Mouse (Mus musculus) heart, embryonic 15.5 days (tissue): Measurements from ENCODE around the gene Gm49388. TPM values are rescaled to one million over a fixed set of nuclear protein-coding genes. Genes with fewer than 3 reads are reported as not detected.

Source experiments
- ATAC-seq: fragments of 200-750 bp; cut with Nextera tagmentation; replicated peaks from 2 replicates; pipeline ENCODE4 v1.8.0; 2017; ENCODE audit warnings: low read depth, moderate TSS enrichment; ENCODE audit not compliant: insufficient number of reproducible peaks, insufficient read depth, low FRiP score
- H3K27ac ChIP-seq: fragments of 300-500 bp; sonication (generic); 2 replicates; pipeline ENCODE4 v1.5.1; 2015; ENCODE audit warnings: mild to moderate bottlenecking, inconsistent platforms
- H3K27me3 ChIP-seq: fragments of 300-500 bp; sonication (generic); 2 replicates; pipeline ENCODE4 v1.6.1; 2015; ENCODE audit warnings: inconsistent platforms
- H3K36me3 ChIP-seq: fragments of 300-500 bp; sonication (generic); 2 replicates; pipeline ENCODE4 v1.6.1; 2015; ENCODE audit warnings: mild to moderate bottlenecking, inconsistent platforms
- H3K4me1 ChIP-seq: fragments of 300-500 bp; sonication (generic); replicated peaks from 2 replicates; pipeline ENCODE4 v1.6.1; 2015; ENCODE audit warnings: inconsistent platforms
- H3K4me2 ChIP-seq: fragments of 300-500 bp; sonication (generic); 2 replicates; pipeline ENCODE4 v1.6.1; 2015; ENCODE audit warnings: inconsistent platforms, mild to moderate bottlenecking, moderate library complexity
- H3K4me3 ChIP-seq: fragments of 300-500 bp; sonication (generic); 2 replicates; pipeline ENCODE4 v1.5.1; 2015; ENCODE audit warnings: mild to moderate bottlenecking, inconsistent platforms
- H3K9ac ChIP-seq: fragments of 300-500 bp; sonication (generic); 2 replicates; pipeline ENCODE4 v1.6.1; 2015; ENCODE audit warnings: mild to moderate bottlenecking, inconsistent platforms
- H3K9me3 ChIP-seq: fragments of 300-500 bp; sonication (generic); replicated peaks from 2 replicates; pipeline ENCODE4 v1.6.1; 2016; ENCODE audit warnings: inconsistent platforms
- WGBS: fragments of 180-500 bp; shearing (Covaris S2); methylation state at CpG from one replicate; pipeline ENCODE4 v1.1.7; 2015; ENCODE audit warnings: mixed read lengths; 5-methylcytosine and 5-hydroxymethylcytosine counted together
- polyA plus RNA-seq: library from polyadenylated mRNA; unstranded; fragments of >200 nt; fragmentation: Nextera tagmentation; extraction: Ambion mirVana; gene quantifications from 2 replicates; pipeline ENCODE4 v1.2.1, GENCODE M21; 2015

Gene Gm49388
- polyA plus RNA-seq, 1 experiment from 2014 or later: not detected

DNA sequence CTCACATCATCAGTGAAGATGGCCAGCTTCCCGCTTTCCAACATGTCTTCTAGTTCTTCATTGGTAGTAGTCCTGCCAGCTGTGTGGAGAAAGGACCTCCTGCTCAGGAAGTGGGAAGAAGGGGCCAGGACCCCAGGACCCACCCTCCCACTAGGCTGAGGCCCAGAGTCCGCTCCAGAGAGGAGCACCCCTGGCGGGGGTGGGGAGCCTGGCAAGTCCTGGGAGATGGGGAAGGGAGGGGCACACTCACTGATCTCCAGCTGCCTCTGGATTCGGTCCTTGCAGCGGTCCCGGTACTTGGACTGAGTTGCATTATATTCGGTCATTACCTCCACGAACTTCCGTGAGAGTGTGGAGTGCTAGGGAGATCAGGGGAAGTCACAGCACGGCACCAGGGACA, 25.2 kb downstream of the Gm49388 start:
- Histone ChIP-seq H3K36me3 (no peaks in the 10 kb centered on the region), H3K9ac (no peak overlapping the region), H3K4me1 (peaks cover 17% of the 10 kb centered on the region), H3K27me3 (no peaks in the 10 kb centered on the region), H3K4me3 (no peak overlapping the region), H3K4me2 (no peak overlapping the region), H3K9me3 (no peaks in the 10 kb centered on the region), H3K27ac (no peak overlapping the region)
- WGBS: 74% methylated on average over 10 of the region's 10 CpGs
- no peak for ATAC-seq

DNA sequence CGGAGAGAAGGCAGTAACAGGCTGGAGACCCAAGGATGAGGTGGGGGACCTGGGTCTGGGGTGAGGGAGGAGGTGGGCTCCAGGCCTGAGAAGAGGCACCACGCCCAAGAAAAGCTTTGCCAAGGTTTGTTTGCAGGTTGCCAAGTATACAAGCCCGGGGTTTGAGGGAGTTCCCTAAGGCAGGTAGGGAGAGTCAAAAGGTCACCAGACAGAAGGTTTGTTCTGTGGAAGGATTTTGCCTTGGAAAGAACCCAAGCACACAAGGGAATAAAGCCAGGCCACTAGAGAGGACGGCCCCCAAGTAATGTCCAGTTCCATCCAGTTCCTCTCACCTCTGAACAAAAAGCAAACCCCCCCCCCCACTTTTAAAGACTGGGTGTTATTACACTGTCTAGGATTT, 25.8 kb downstream of the Gm49388 start:
- Histone ChIP-seq H3K36me3 (no peaks in the 10 kb centered on the region), H3K4me3 (no peak overlapping the region), H3K27ac (no peak overlapping the region), H3K27me3 (no peaks in the 10 kb centered on the region), H3K4me2 (no peak overlapping the region), H3K9ac (no peak overlapping the region), H3K9me3 (no peaks in the 10 kb centered on the region), H3K4me1 (peaks cover 21% of the 10 kb centered on the region)
- ATAC-seq: no peak
- 76% methylated on average over 4 of the region's 4 CpGs for WGBS

DNA sequence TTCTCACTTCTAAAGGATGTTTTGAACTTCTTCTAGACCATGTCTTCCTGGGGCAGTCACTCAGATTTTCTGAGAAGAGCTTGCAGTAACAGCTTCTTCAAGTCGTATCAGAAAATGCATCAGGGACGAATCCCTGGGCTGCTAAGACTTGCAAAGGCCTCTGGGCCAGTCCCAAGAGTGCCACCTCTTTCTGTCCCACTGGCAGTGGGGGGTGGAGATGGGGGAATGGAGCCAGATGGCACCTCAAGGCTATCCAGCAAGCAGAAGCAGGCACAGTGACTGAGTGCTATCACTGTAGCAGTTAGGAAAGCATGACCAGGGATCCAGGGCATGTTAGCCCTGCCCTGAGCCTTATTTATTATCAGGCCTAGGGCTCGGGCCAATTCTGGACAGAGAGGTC, 26.9 kb downstream of the Gm49388 start:
- H3K27ac ChIP-seq: no peak overlapping the region
- H3K4me3 ChIP-seq: no peak overlapping the region
- peaks cover 21% of the 10 kb centered on the region for H3K4me1 ChIP-seq
- H3K9me3 ChIP-seq: no peaks in the 10 kb centered on the region
- H3K27me3 ChIP-seq: no peaks in the 10 kb centered on the region
- no peaks in the 10 kb centered on the region for H3K36me3 ChIP-seq
- no peak overlapping the region for H3K9ac ChIP-seq
- 63% methylated on average over 3 of the region's 3 CpGs for WGBS
- ATAC-seq: no peak
- no peak overlapping the region for H3K4me2 ChIP-seq

DNA sequence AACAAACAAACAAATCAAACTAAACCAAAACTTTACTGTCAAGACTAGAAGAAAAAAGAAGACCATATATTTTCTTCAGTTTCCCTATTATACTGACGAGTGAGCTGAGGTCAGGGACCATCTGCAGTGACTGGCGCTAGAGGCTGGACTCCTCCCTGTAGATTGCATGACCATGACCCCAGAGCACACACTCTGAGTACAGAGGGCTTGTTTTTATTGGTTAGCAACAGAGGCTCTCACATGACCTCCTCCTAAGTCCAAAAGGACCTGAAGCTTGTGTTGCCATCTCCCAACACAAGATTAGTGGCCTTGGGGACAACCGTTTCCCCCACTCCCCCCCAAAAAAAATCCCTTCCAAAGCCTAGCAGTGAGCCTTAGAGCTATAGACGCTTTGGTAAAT, 28.4 kb downstream of the Gm49388 start:
- H3K4me1 ChIP-seq: peaks cover 21% of the 10 kb centered on the region
- H3K9ac ChIP-seq: no peak overlapping the region; the same call in 1 of the 2 replicates
- no peak for ATAC-seq
- H3K9me3 ChIP-seq: no peaks in the 10 kb centered on the region
- H3K27ac ChIP-seq: peak overlapping the region; percentile 88
- H3K27me3 ChIP-seq: no peaks in the 10 kb centered on the region; the same call in 1 of the 2 replicates
- WGBS: 71% methylated on average over 4 of the region's 4 CpGs
- H3K4me3 ChIP-seq: 0 out of 2 replicates have a peak overlapping the region, but pooled peaks have one; percentile 3
- no peaks in the 10 kb centered on the region for H3K36me3 ChIP-seq
- H3K4me2 ChIP-seq: peak overlapping the region; percentile 45

DNA sequence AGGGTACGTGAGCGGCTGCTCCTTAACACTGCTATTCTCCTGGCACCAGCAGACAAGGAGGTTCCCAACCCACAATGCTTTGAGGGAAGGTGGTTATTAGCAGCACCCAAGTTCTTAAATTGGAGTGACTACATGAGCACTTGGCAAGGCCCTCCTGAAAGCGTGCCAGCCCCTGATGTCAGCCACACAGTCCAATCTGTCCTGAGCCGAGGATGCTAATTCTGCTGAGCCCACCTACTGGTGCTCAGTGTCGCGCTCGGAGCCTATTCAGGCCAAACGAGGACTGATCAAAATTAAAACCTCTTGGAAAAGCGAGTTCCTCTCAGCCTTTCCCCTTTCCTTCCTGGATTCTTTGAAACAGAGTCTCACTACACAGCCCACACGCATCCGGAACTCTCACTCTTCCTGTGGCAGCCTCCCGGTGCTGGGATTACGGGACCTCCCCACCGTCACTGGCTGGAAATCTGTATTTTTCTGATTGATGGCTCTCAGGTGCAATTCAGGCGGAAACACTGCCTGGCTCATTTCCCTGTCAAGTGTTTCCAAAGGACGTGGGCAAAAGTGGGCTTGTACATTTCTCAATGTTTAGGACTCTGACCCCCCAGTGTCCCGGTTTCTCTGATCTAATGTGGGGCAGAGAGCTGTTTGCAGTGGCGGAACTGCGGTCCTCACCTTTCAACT, 29.0 kb downstream of the Gm49388 start:
- peak overlapping the region; percentile 45 for H3K4me2 ChIP-seq
- peak; percentile 79 for ATAC-seq
- H3K9ac ChIP-seq: peak overlapping the region; percentile 8; the same call in 1 of the 2 replicates
- H3K9me3 ChIP-seq: no peaks in the 10 kb centered on the region
- H3K27me3 ChIP-seq: no peaks in the 10 kb centered on the region; the same call in 1 of the 2 replicates
- H3K4me1 ChIP-seq: peaks cover 21% of the 10 kb centered on the region
- H3K27ac ChIP-seq: peak overlapping the region; percentile 88
- no peaks in the 10 kb centered on the region for H3K36me3 ChIP-seq
- 0 out of 2 replicates have a peak overlapping the region, but pooled peaks have one; percentile 3 for H3K4me3 ChIP-seq
- WGBS: 61% methylated on average over 19 of the region's 19 CpGs

DNA sequence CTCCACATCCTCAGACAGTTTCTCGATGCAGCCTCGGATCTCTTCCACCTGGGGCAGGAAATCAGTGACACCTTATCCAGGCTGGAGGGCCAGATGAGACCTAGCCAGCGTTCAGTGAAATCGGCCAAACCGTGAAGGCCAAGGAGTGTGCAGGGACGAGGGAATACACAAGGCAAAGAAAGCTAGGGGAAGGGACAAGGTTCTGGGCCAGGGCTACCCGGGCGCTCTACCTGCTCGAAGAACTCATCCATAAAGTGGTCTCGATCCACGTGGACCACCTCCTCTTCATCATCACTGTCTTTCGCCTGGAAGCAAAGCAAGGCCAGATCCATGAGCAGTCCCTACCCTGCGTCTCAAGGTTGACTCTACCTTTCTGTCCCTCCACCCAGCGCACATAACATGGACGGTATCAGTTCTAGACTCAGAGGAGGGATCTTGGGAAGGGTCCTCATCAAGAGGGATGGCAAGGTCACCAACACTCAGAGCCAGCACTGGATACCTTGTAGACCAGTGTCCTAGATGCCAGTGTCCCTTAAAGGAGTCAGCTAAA, 29.8 kb downstream of the Gm49388 start:
- Histone ChIP-seq H3K4me2 (no peak overlapping the region), H3K27me3 (no peaks in the 10 kb centered on the region; the same call in 1 of the 2 replicates), H3K9me3 (no peaks in the 10 kb centered on the region), H3K36me3 (no peaks in the 10 kb centered on the region), H3K27ac (peak overlapping the region; percentile 0; the same call in 1 of the 2 replicates), H3K9ac (no peak overlapping the region), H3K4me1 (peaks cover 21% of the 10 kb centered on the region), H3K4me3 (no peak overlapping the region)
- no peak for ATAC-seq
- WGBS: 86% methylated on average over 15 of the region's 15 CpGs

DNA sequence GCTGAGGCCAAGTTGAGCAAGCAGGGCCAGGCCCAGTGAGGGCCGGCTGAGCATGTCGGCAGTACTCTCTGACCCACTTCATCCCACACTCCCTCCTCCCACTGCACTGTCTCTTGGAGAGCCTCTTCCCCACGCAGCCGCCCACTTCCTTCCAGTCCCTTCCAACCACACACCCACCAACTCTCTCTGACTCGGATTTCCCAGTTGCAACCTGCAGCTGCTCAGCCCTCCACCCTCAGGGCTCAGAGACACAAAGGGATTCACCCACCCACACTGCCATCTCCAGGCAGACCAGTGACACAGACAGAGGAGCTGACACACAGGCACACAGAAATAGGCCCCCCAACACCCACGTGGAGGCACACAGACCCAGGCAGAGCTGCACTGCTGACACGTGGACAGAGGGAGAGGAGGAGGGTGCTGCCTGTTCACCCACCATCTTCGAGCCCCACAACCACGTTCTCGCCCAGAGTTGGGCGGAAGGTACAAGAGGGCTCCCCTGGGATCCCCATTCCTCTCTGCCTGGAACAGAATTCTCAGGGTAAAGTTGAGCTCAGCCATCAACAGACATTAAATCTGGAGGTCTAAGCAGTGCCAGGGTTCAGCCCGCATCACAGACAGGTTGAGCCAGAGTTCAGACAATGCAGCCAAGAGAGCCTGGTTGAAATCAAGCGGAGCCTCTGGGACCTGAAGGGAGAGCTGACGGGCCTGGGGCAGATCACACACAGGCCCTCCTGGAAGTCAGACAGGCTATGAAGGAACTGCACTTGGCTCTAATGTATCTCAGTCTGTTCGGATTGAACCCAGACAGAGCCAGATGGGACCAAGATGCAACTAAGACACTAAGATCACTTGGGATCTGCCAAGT, 30.8 kb downstream of the Gm49388 start:
- WGBS: 51% methylated on average over 15 of the region's 15 CpGs
- H3K27me3 ChIP-seq: no peaks in the 10 kb centered on the region; the same call in 1 of the 2 replicates
- H3K4me3 ChIP-seq: no peak overlapping the region
- no peaks in the 10 kb centered on the region for H3K36me3 ChIP-seq
- ATAC-seq: peak; percentile 44; the same call in 1 of the 2 replicates
- peak overlapping the region; percentile 0; the same call in 1 of the 2 replicates for H3K27ac ChIP-seq
- H3K9ac ChIP-seq: no peak overlapping the region
- H3K9me3 ChIP-seq: no peaks in the 10 kb centered on the region
- peaks cover 21% of the 10 kb centered on the region for H3K4me1 ChIP-seq
- H3K4me2 ChIP-seq: no peak overlapping the region

DNA sequence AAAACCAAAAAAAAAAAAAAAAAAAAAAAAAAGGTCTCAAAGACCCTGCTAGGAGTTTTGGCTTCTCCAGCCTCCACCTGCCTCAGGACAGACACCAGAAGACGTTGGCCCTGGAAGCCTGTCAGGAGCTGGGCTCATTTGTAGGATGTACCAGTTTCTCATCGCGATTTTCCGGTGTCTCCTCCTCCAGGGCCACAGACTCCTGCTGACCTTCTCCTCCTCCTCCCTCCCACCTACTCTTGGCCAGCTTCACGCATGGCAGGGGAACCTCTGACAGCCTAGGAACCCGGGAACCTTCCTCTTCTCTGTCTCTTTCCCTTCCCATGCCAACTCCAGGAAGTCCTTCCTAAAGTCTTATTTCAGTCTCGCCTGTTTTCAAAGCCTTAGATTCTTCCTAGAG, 31.6 kb downstream of the Gm49388 start:
- H3K9ac ChIP-seq: no peak overlapping the region
- peaks cover 21% of the 10 kb centered on the region for H3K4me1 ChIP-seq
- H3K9me3 ChIP-seq: no peaks in the 10 kb centered on the region
- H3K4me3 ChIP-seq: no peak overlapping the region
- no peak overlapping the region for H3K27ac ChIP-seq
- no peak for ATAC-seq
- H3K36me3 ChIP-seq: no peaks in the 10 kb centered on the region
- no peak overlapping the region for H3K4me2 ChIP-seq
- no peaks in the 10 kb centered on the region; the same call in 1 of the 2 replicates for H3K27me3 ChIP-seq
- WGBS: 74% methylated on average over 7 of the region's 7 CpGs

DNA sequence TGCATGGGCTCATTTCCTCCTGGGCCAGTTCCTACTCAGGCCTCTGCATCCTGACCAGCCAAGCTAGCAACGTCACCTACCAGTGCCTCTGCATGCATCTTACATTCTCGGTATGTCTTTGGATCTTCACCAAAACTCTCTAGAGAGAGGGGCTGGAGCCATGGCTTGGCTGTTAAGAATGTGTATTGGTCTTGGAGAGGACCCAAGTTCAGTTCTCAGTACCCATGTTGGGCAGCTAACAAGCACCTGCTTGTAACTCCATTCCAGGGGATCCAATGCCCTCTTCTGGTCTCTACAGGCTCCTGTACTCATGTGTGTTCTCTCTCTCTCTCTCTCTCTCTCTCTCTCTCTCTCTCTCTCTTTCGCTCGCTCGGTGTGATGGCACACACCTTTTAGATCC, 32.4 kb downstream of the Gm49388 start:
- no peak overlapping the region for H3K4me3 ChIP-seq
- no peaks in the 10 kb centered on the region for H3K36me3 ChIP-seq
- H3K27ac ChIP-seq: no peak overlapping the region
- ATAC-seq: no peak
- H3K27me3 ChIP-seq: no peaks in the 10 kb centered on the region; the same call in 1 of the 2 replicates
- WGBS: 83% methylated on average over 5 of the region's 5 CpGs
- H3K4me1 ChIP-seq: peaks cover 21% of the 10 kb centered on the region
- no peaks in the 10 kb centered on the region for H3K9me3 ChIP-seq
- no peak overlapping the region for H3K4me2 ChIP-seq
- H3K9ac ChIP-seq: no peak overlapping the region

DNA sequence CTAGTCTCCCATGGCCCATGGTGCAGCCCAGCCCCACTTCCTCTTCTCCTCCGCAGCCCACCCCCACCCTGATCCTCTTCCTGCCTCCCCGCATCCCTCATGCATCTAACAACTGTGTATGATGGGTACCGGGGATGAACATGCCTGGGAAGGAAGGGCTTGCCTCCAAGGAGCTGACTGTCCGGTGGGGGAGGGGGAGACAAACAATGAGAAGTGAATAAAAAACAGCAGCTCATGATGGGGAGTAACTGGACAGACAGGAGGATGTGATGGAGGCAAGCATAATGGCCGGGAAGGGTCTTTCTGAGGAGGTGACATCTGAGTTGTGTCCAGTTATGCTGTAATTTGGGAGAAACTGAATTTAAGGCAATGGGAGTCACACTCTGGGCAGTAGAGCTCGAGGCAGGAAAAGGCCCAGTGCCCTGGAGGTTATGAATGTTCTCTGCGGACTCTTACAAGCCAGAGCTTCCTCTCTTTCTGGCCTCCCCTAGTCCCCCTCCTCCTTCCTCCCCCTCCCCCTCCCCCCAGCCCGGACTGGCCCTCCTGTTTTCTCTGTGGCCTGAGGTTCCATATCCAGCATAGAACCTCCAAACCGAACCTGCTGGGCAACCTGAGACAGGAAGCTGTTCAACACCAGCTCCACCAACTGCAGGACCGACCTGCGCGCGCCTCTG, 35.6 kb downstream of the Gm49388 start:
- Histone ChIP-seq H3K4me1 (peaks cover 11% of the 10 kb centered on the region), H3K36me3 (no peaks in the 10 kb centered on the region), H3K9ac (no peak overlapping the region), H3K27me3 (peaks cover 10% of the 10 kb centered on the region; the same call in 1 of the 2 replicates), H3K4me3 (no peak overlapping the region), H3K27ac (0 out of 2 replicates have a peak overlapping the region, but pooled peaks have one; percentile 18), H3K4me2 (no peak overlapping the region), H3K9me3 (no peaks in the 10 kb centered on the region)
- WGBS: 53% methylated on average over 13 of the region's 13 CpGs
- no peak for ATAC-seq

DNA sequence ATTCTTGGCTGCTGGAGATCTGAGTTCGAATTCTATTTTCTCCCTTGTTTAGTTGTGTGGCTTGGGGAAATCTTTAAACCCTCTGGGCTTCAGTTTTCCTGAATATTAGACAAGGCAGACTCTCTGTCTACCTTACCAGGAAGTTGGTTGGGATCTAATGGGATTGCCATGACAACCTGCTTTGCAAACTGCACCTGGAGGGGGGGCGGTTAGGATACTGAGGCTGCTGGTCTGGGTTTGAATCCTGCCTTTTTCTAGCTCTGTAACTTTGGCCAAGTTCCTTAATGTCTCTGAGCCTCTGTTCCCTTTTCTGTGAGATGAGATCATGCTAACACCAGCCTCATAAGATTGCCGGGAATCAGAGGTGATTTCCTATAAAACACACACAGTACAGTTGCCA, 37.1 kb downstream of the Gm49388 start:
- no peaks in the 10 kb centered on the region for H3K9me3 ChIP-seq
- no peak overlapping the region for H3K4me3 ChIP-seq
- no peak overlapping the region for H3K27ac ChIP-seq
- H3K9ac ChIP-seq: no peak overlapping the region
- peaks cover 10% of the 10 kb centered on the region; the same call in 1 of the 2 replicates for H3K27me3 ChIP-seq
- 81% methylated on average over 3 of the region's 3 CpGs for WGBS
- no peaks in the 10 kb centered on the region for H3K36me3 ChIP-seq
- no peak overlapping the region for H3K4me2 ChIP-seq
- peaks cover 11% of the 10 kb centered on the region for H3K4me1 ChIP-seq
- ATAC-seq: no peak
